Mouse (Mus musculus) T-helper 1 cell (primary cell): Measurements from ENCODE around the gene Scnn1g.

ENCODE experiments used
- in situ Hi-C: fragments of 300-600 bp; cut with MboI, MseI; formaldehyde crosslinking; loops from one replicate; pipeline ENCODE4 v1.15.1; 2025; ENCODE audit warnings: high pct_unique_total_duplicates

Scnn1g gene

GRCm38 (mm10) chr7:121768983-121769382 is 34.7 kb downstream of the Scnn1g start:
- in situ Hi-C loops, result no loop called here

GRCm38 (mm10) chr7:121778553-121778952 is 44.3 kb downstream of the Scnn1g start:
- in situ Hi-C loops, result no loop called here

- in situ Hi-C loops, result no loop called here
Measured at GRCm38 (mm10) chr7:121778980-121779379, 44.7 kb downstream of the Scnn1g start.

- in situ Hi-C loops, result no loop called here
Measured at GRCm38 (mm10) chr7:121779409-121779808, 45.1 kb downstream of the Scnn1g start.

GRCm38 (mm10) chr7:121782188-121782909 is 48.1 kb downstream of the Scnn1g start:
- in situ Hi-C loops, result no loop called here

GRCm38 (mm10) chr7:121785651-121786228 is 51.5 kb downstream of the Scnn1g start:
- in situ Hi-C loops, result no loop called here

GRCm38 (mm10) chr7:121797781-121798180 is 63.5 kb downstream of the Scnn1g start:
- in situ Hi-C loops, result no loop called here

- in situ Hi-C loops, result loop anchor here (10.0 kb wide), 1 partner anchor 648 kb away; no protein-coding TSS in a partner anchor
Measured at GRCm38 (mm10) chr7:121802471-121802870, 68.2 kb downstream of the Scnn1g start.

- in situ Hi-C loops, result loop anchor here (10.0 kb wide), 1 partner anchor 648 kb away; no protein-coding TSS in a partner anchor
Measured at GRCm38 (mm10) chr7:121803011-121803410, 68.7 kb downstream of the Scnn1g start.

- in situ Hi-C loops, result loop anchor here (10.0 kb wide), 1 partner anchor 651 kb away; no protein-coding TSS in a partner anchor
Measured at GRCm38 (mm10) chr7:121805811-121806496, 71.7 kb downstream of the Scnn1g start.

- in situ Hi-C loops, result loop anchor here (10.0 kb wide), 1 partner anchor 653 kb away; no protein-coding TSS in a partner anchor
Measured at GRCm38 (mm10) chr7:121807726-121808580, 73.7 kb downstream of the Scnn1g start.
